Mouse (Mus musculus): ENCODE measurements around the gene Col15a1.

Gene Col15a1

DNA sequence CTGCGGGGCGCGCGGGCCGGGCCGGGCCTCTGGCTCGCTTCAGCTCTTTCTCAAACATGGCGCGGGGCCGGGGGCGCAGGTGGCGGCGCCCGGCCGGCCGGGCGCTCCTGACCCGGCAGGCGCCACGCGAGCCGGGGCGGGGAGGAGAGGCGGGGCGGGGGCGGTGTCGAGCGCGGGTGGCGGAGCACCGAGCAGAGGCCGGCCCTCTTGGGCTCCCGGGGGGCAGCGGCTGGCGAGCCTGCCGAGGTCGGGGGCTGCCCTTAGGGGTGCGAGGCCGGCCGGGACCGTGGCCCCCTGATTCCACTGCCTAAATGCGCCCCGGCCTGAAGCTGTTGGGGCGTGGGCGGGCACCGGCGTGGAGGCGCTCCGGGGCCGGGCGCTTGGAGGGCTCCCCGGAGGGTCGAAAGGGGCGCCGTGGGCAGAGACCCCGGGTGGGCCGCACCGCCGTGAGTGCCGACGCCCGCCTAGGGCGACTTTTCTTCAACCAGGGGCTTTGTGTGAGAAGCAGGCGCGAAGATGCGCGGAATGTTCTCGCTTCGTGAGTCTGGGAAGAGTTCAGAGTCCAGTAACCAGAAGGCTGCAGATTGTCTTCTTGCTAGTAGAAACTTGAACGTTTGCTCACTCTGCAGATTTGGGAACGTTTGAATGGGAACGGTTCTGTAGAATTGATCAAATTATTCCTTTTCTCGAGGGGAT, 145.6 kb downstream of the Col15a1 start:
- DNase-seq = peak in 1 of 2 experiments; percentile 71

- no peak for DNase-seq
These were observed 146.3 kb downstream of the Col15a1 start for GRCm38 (mm10) chr4:47354304-47354703.

GRCm38 (mm10) chr4:47362662-47363061, 154.7 kb downstream of the Col15a1 start:
- no peak for DNase-seq
